Mouse (Mus musculus) small intestine, adult 2 months (tissue): ENCODE results near the gene Rarg. TPM values are rescaled to one million over a fixed set of nuclear protein-coding genes. Genes with fewer than 3 reads are reported as not detected.

Experiments
- H3K27ac ChIP-seq: fragments of 200-500 bp; 2 replicates; pipeline ENCODE4 v1.5.1; 2012; ENCODE audit warnings: low read depth, low read length, control low read depth, inconsistent platforms; ENCODE audit not compliant: insufficient read depth
- H3K27me3 ChIP-seq: fragments of 200-500 bp; 2 replicates; pipeline ENCODE4 v1.6.1; 2012; ENCODE audit warnings: mild to moderate bottlenecking, moderate library complexity, low read length, inconsistent platforms; ENCODE audit not compliant: control insufficient read depth, insufficient read depth
- H3K36me3 ChIP-seq: fragments of 200-500 bp; 2 replicates; pipeline ENCODE4 v1.6.1; 2012; ENCODE audit warnings: mild to moderate bottlenecking, low read length, control low read depth, inconsistent platforms; ENCODE audit not compliant: control insufficient read depth, insufficient read depth
- H3K4me1 ChIP-seq: fragments of 200-500 bp; 2 replicates; pipeline ENCODE4 v1.6.1; 2012; ENCODE audit warnings: low read length, inconsistent platforms, mixed read lengths; ENCODE audit not compliant: control insufficient read depth, insufficient read depth, insufficient read length
- H3K4me3 ChIP-seq: fragments of 200-500 bp; 2 replicates; pipeline ENCODE4 v1.5.1; 2012; ENCODE audit warnings: low read depth, mild to moderate bottlenecking, control low read depth, inconsistent platforms, low read length, moderate library complexity
- CTCF ChIP-seq: fragments of 200-500 bp; IDR thresholded peaks from 2 replicates; pipeline ENCODE4 v1.5.1; 2012; ENCODE audit warnings: low read depth, mild to moderate bottlenecking, control low read depth, inconsistent platforms, low read length, moderate library complexity, mixed read lengths; ENCODE audit not compliant: insufficient replicate concordance, insufficient read length; ENCODE audit errors: extremely low read depth
- POLR2A ChIP-seq: fragments of 200-500 bp; IDR thresholded peaks from 2 replicates; pipeline ENCODE4 v1.6.1; 2012; ENCODE audit warnings: low read depth, mild to moderate bottlenecking, control low read depth, inconsistent platforms, low read length, moderate library complexity
- WGBS: fragments of 180-500 bp; shearing (Covaris S2); methylation state at CpG from one replicate; pipeline ENCODE4 v1.1.7; 2018; 5-methylcytosine and 5-hydroxymethylcytosine counted together
- polyA plus RNA-seq: library from polyadenylated mRNA; depleted of rRNA; stranded (reverse); fragments of >200 nt; gene quantifications from 2 replicates; pipeline ENCODE4 v1.2.3, GENCODE M21; 2012; rRNA removed

Rarg gene
- polyA plus RNA-seq, 1 experiment: 6.7 TPM

- 22% methylated on average over 6 of the region's 6 CpGs for WGBS
- no peaks in the 10 kb centered on the region for H3K27me3 ChIP-seq
- peaks cover 10% of the 10 kb centered on the region for H3K4me1 ChIP-seq
- H3K27ac ChIP-seq: no peak overlapping the region
- peak overlapping the region; percentile 2 for H3K4me3 ChIP-seq
- H3K36me3 ChIP-seq: no peaks in the 10 kb centered on the region; the same call in 1 of the 2 replicates
- TF ChIP-seq POLR2A (no peak), CTCF (no peak)
These were observed 68.4 kb downstream of the Rarg start for GRCm38 (mm10) chr15:102188883-102189282.

GRCm38 (mm10) chr15:102188096-102188495 is 69.2 kb downstream of the Rarg start:
- WGBS: 44% methylated on average over 10 of the region's 10 CpGs
- H3K36me3 ChIP-seq: no peaks in the 10 kb centered on the region; the same call in 1 of the 2 replicates
- peaks cover 10% of the 10 kb centered on the region for H3K4me1 ChIP-seq
- H3K4me3 ChIP-seq: no peak overlapping the region
- no peaks in the 10 kb centered on the region for H3K27me3 ChIP-seq
- H3K27ac ChIP-seq: no peak overlapping the region
- TF ChIP-seq POLR2A (no peak), CTCF (no peak)

GRCm38 (mm10) chr15:102186239-102186638 is 71.1 kb downstream of the Rarg start:
- Histone ChIP-seq H3K36me3 (no peaks in the 10 kb centered on the region; the same call in 1 of the 2 replicates), H3K27me3 (no peaks in the 10 kb centered on the region), H3K27ac (no peak overlapping the region), H3K4me1 (peaks cover 7% of the 10 kb centered on the region; the same call in 1 of the 2 replicates), H3K4me3 (no peak overlapping the region)
- 89% methylated on average over 11 of the region's 11 CpGs for WGBS
- no peak for TF ChIP-seq POLR2A
- TF ChIP-seq CTCF: no peak

Other genes with a start within 250 kb of the Rarg start
- gene Krt18, start 229.3 kb downstream of the Rarg start, polyA plus RNA-seq: 141 and 200 TPM in 2 replicates
- 22.7 and 54.7 TPM in 2 replicates for gene Eif4b, start 183.7 kb downstream of the Rarg start, polyA plus RNA-seq
- 26.4 and 42.5 TPM in 2 replicates for gene Tns2, start 157.1 kb downstream of the Rarg start, polyA plus RNA-seq
- 22.7 and 48.8 TPM in 2 replicates for gene Spryd3, start 121.3 kb downstream of the Rarg start, polyA plus RNA-seq
- 5.4 and 22.3 TPM in 2 replicates for gene Igfbp6, start 113.2 kb downstream of the Rarg start, polyA plus RNA-seq
- gene Soat2, start 107.0 kb downstream of the Rarg start, polyA plus RNA-seq: 94.1 and 454 TPM in 2 replicates
- gene Zfp740, start 54.3 kb downstream of the Rarg start, polyA plus RNA-seq: 5.7 and 13.4 TPM in 2 replicates
- 12.7 and 21.1 TPM in 2 replicates for gene Csad, start 52.8 kb downstream of the Rarg start, polyA plus RNA-seq
- gene Itgb7, start 25.6 kb downstream of the Rarg start, polyA plus RNA-seq: 16.4 and 23.2 TPM in 2 replicates
- not detected in 2 replicates for gene Gm9918, start 13.0 kb upstream of the Rarg start, polyA plus RNA-seq
- 38.0 and 67.0 TPM in 2 replicates for gene Mfsd5, start 21.9 kb upstream of the Rarg start, polyA plus RNA-seq
- 3.6 and 5.8 TPM in 2 replicates for gene Espl1, start 38.7 kb upstream of the Rarg start, polyA plus RNA-seq
- 41.8 and 47.8 TPM in 2 replicates for gene Pfdn5, start 68.6 kb upstream of the Rarg start, polyA plus RNA-seq
- gene Myg1, start 74.2 kb upstream of the Rarg start, polyA plus RNA-seq: 15.9 and 30.0 TPM in 2 replicates
- 10.2 and 20.3 TPM in 2 replicates for gene Aaas, start 93.3 kb upstream of the Rarg start, polyA plus RNA-seq
- not detected in 2 replicates for gene Sp7, start 109.7 kb upstream of the Rarg start, polyA plus RNA-seq
- 7.0 and 13.8 TPM in 2 replicates for gene Sp1, start 148.6 kb upstream of the Rarg start, polyA plus RNA-seq
- 0.18 and 2.7 TPM in 2 replicates for gene Amhr2, start 187.8 kb upstream of the Rarg start, polyA plus RNA-seq
- gene Prr13, start 201.5 kb upstream of the Rarg start, polyA plus RNA-seq: 351 and 585 TPM in 2 replicates
- gene Pcbp2, start 213.0 kb upstream of the Rarg start, polyA plus RNA-seq: 215 and 442 TPM in 2 replicates
- not detected in 2 replicates for gene Gm10337, start 246.2 kb upstream of the Rarg start, polyA plus RNA-seq